19 mouse cellular contexts compared by ENCODE assay signal in the genomic region with DNA sequence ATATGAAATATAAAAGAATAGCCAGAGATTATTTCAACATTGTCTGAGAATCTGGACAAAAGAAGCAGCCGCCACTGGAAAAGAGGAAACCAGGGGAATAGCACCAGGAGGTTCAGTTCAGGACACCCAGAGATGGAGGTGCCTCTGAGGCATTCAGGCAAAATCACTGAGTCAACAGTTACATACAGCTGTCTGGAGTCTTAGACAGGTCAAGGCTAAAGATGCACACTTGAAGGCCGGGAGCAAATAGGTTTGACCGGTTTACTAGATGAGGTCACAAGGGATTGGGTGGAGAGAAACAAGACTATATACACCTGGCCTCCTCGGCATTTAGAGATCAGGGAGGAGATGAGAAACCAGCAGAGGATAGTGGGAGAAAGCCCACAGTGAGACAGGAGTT.
DNase-seq lines count a peak whose midpoint lies in the region; ATAC-seq and TF ChIP-seq lines count a peak whose summit lies in the region.
"Had no signal": no experiment of that assay in that cellular context is flagged by ENCODE, and none has a peak within 500 bp of the region (broad histone marks: within the 10 kb centered on the region; RNA-seq: fewer than 3 reads in every experiment).

No protein-coding gene starts in this region.

- H3K4me3 ChIP-seq in heart, adult 2 months: no peak overlapping the region
- H3K4me3 ChIP-seq in lung, embryonic 14.5 days (ENCODE audit: low read depth, low read length): no peak overlapping the region
- H3K4me3 ChIP-seq: embryonic facial prominence, embryonic 13.5 days; forebrain, embryonic 12.5 days; heart, embryonic 13.5 days; hindbrain, embryonic 12.5 days had no signal

- no peaks in the 10 kb centered on the region for H3K79me2 ChIP-seq in heart, adult 2 months (replicated peaks; ENCODE audit: control insufficient read depth, insufficient read depth, low read length)

- TF ChIP-seq POLR2A in heart, adult 2 months (IDR thresholded peaks at IDR 0.05; ENCODE audit: insufficient read depth, low read depth, low read length): no peak

- peaks cover 3% of the 10 kb centered on the region for H3K4me1 ChIP-seq in heart, adult 2 months (ENCODE audit: control insufficient read depth, insufficient read depth, low read length)
- no peaks in the 10 kb centered on the region for H3K4me1 ChIP-seq in lung, embryonic 14.5 days (ENCODE audit: insufficient read depth)

- intact Hi-C loops in gastrocnemius, postnatal 36 days (cut with DNase I): no loop called here
- intact Hi-C loops in heart, adult 2 months (cut with DNase I): no loop called here
- intact Hi-C loops in heart, postnatal 36 days (cut with DNase I): no loop called here

- no peaks in the 10 kb centered on the region for H3K27me3 ChIP-seq in heart, adult 2 months (ENCODE audit: control insufficient read depth, insufficient read depth, low read length)
- H3K27me3 ChIP-seq in lung, embryonic 14.5 days (ENCODE audit: insufficient read depth, low read length): no peaks in the 10 kb centered on the region
- H3K27me3 ChIP-seq: embryonic facial prominence, embryonic 13.5 days; forebrain, embryonic 12.5 days; heart, embryonic 13.5 days; hindbrain, embryonic 12.5 days had no signal

- 69% methylated on average over 4 of the region's 4 CpGs for WGBS in heart, adult 2 months
- WGBS in lung, embryonic 14.5 days: 61% methylated on average over 4 of the region's 4 CpGs

- no peak for TF ChIP-seq EP300 in heart, adult 2 months (IDR thresholded peaks at IDR 0.05; ENCODE audit: insufficient read depth, low read depth, low read length)

- H3K9ac ChIP-seq in heart, adult 2 months (ENCODE audit: low read depth, low read length): no peak overlapping the region
- no peak overlapping the region for H3K9ac ChIP-seq in lung, embryonic 14.5 days
- H3K9ac ChIP-seq: embryonic facial prominence, embryonic 13.5 days; forebrain, embryonic 12.5 days; heart, embryonic 13.5 days; hindbrain, embryonic 12.5 days had no signal

- DNase-seq in gastrocnemius, adult 18-20 months (ENCODE audit: low spot score): peak; percentile 17
- no peak for DNase-seq in gastrocnemius, postnatal 36 days
- DNase-seq in heart, adult 2 months: peak in 1 of 2 experiments; percentile 19
- DNase-seq in heart, postnatal 36 days: no peak
- DNase-seq in lung, embryonic 14.5 days: no peak
- no peak for DNase-seq in lung, adult 18-20 months
- no peak for DNase-seq in cerebellum, postnatal 4 days (ENCODE audit: low spot score in 2 of 2)
- DNase-seq: adrenal gland, postnatal 25 days; cerebellum, adult 11 months; cerebellum, adult 8-10 months; cerebellum, postnatal 14 days had no signal

- H3K9me3 ChIP-seq in lung, embryonic 14.5 days (ENCODE audit: low read depth, low read length): no peaks in the 10 kb centered on the region
- H3K9me3 ChIP-seq: embryonic facial prominence, embryonic 13.5 days; forebrain, embryonic 12.5 days; heart, embryonic 13.5 days; hindbrain, embryonic 12.5 days had no signal

- H3K4me2 ChIP-seq in lung, embryonic 14.5 days: no peak overlapping the region
- H3K4me2 ChIP-seq: embryonic facial prominence, embryonic 13.5 days; forebrain, embryonic 12.5 days; heart, embryonic 13.5 days; hindbrain, embryonic 12.5 days had no signal

- H3K27ac ChIP-seq in heart, adult 2 months: peak overlapping the region; percentile 4; the same call in 1 of the 2 replicates
- no peak overlapping the region for H3K27ac ChIP-seq in lung, embryonic 14.5 days (ENCODE audit: low read depth)
- H3K27ac ChIP-seq: embryonic facial prominence, embryonic 13.5 days; forebrain, embryonic 12.5 days; heart, embryonic 13.5 days; hindbrain, embryonic 12.5 days had no signal

- ATAC-seq in lung, embryonic 14.5 days (ENCODE audit: insufficient read depth): peak; percentile 24; the same call in 1 of the 2 replicates
- ATAC-seq: forebrain, embryonic 16.5 days; hindbrain, embryonic 16.5 days; inflammation-experienced regulatory T-cells, adult 6 months; intestine, postnatal 0 days had no signal

- TF ChIP-seq CTCF in heart, adult 2 months (IDR thresholded peaks at IDR 0.05): no peak
- TF ChIP-seq CTCF in lung, embryonic 14.5 days (IDR thresholded peaks at IDR 0.05; ENCODE audit: low read depth): no peak

- H3K36me3 ChIP-seq in heart, adult 2 months (ENCODE audit: control insufficient read depth, insufficient read depth, low read length): no peaks in the 10 kb centered on the region
- H3K36me3 ChIP-seq in lung, embryonic 14.5 days (ENCODE audit: insufficient read depth): no peaks in the 10 kb centered on the region
- H3K36me3 ChIP-seq: embryonic facial prominence, embryonic 13.5 days; forebrain, embryonic 12.5 days; heart, embryonic 13.5 days; hindbrain, embryonic 12.5 days had no signal
